Mouse (Mus musculus): ENCODE data around the gene Kars.

- peak; percentile 95 for TF ChIP-seq CTCF (IDR thresholded peaks at IDR 0.05; ENCODE audit: low read depth)
- TF ChIP-seq EP300 (IDR thresholded peaks at IDR 0.05; ENCODE audit: low read depth): no peak
Observed at GRCm38 (mm10) chr8:111989911-111990310, 21.2 kb downstream of the Kars start.
